10 mouse cellular contexts compared by ENCODE assay signal in genomic region chr1:131155456-131155855, GRCm38 (mm10). TPM values are rescaled to one million over a fixed set of nuclear protein-coding genes. Genes with fewer than 3 reads are reported as not detected.
DNase-seq lines count a peak whose midpoint lies in the region; ATAC-seq and TF ChIP-seq lines count a peak whose summit lies in the region.
"Had no signal": no experiment of that assay in that cellular context is flagged by ENCODE, and none has a peak within 500 bp of the region (broad histone marks: within the 10 kb centered on the region; RNA-seq: fewer than 3 reads in every experiment).

No protein-coding gene starts in this region.

- TF ChIP-seq EP300 in heart, adult 2 months (IDR thresholded peaks at IDR 0.05; ENCODE audit: insufficient read depth, low read depth, low read length): 0 out of 2 replicates have a peak, but pooled peaks have one; percentile 24

- peaks cover 2% of the 10 kb centered on the region; the same call in 1 of the 2 replicates for H3K4me1 ChIP-seq in heart, adult 2 months (ENCODE audit: control insufficient read depth, insufficient read depth, low read length)
- H3K4me1 ChIP-seq in heart, embryonic 11.5 days (ENCODE audit: control insufficient read depth, insufficient read depth, low read length): peaks cover 6% of the 10 kb centered on the region
- peaks cover 6% of the 10 kb centered on the region; the same call in 1 of the 2 replicates for H3K4me1 ChIP-seq in limb, embryonic 11.5 days (ENCODE audit: control insufficient read depth, insufficient read depth, low read length)
- peaks cover 5% of the 10 kb centered on the region; the same call in 1 of the 2 replicates for H3K4me1 ChIP-seq in spleen, adult 2 months (ENCODE audit: control insufficient read depth, insufficient read depth, insufficient read length)

- no peaks in the 10 kb centered on the region for H3K79me2 ChIP-seq in heart, adult 2 months (replicated peaks; ENCODE audit: control insufficient read depth, insufficient read depth, low read length)

- ATAC-seq in heart, embryonic 11.5 days (replicated peaks; ENCODE audit: insufficient number of reproducible peaks, low FRiP score, low TSS enrichment): no peak
- ATAC-seq in limb, embryonic 11.5 days (ENCODE audit: insufficient number of reproducible peaks, low FRiP score, low TSS enrichment, low read depth): no peak

- TF ChIP-seq POLR2A in heart, adult 2 months (IDR thresholded peaks at IDR 0.05; ENCODE audit: insufficient read depth, low read depth, low read length): no peak
- TF ChIP-seq POLR2A in spleen, adult 2 months (IDR thresholded peaks at IDR 0.05; ENCODE audit: low read depth, low read length): no peak

- DNase-seq in heart, adult 2 months: peak in 1 of 2 experiments; percentile 35
- peak; percentile 26 for DNase-seq in ovary, postnatal 36 days (ENCODE audit: low spot score)
- DNase-seq in ovary, adult 18-20 months (ENCODE audit: low spot score): no peak
- peak; percentile 50 for DNase-seq in c-Kit-positive CD71-positive TER-119-negative erythroid progenitor cells, embryonic 14.5 days (ENCODE audit: low read depth)
- DNase-seq in limb, embryonic 11.5 days (ENCODE audit: low spot score): peak; percentile 59
- DNase-seq in spleen, adult 2 months (ENCODE audit: low read depth in 1 of 2, low spot score in 2 of 2): peak in 1 of 2 experiments; percentile 52
- DNase-seq in urinary bladder, postnatal 4 days (ENCODE audit: low spot score in 2 of 2): no peak

- H3K27me3 ChIP-seq in heart, adult 2 months (ENCODE audit: control insufficient read depth, insufficient read depth, low read length): no peaks in the 10 kb centered on the region
- H3K27me3 ChIP-seq in heart, embryonic 11.5 days (ENCODE audit: control insufficient read depth, insufficient read depth, low read length): no peaks in the 10 kb centered on the region
- no peaks in the 10 kb centered on the region for H3K27me3 ChIP-seq in limb, embryonic 11.5 days (ENCODE audit: control insufficient read depth, insufficient read depth, low read length)
- no peaks in the 10 kb centered on the region for H3K27me3 ChIP-seq in spleen, adult 2 months (ENCODE audit: control insufficient read depth, insufficient read depth, low read length)
- H3K27me3 ChIP-seq: embryonic facial prominence, embryonic 12.5 days; lung, embryonic 15.5 days had no signal

- intact Hi-C loops in heart, adult 2 months (cut with DNase I): loop anchor here (1.0 to 10.0 kb wide), 2 partner anchors 39 to 281 kb away; no protein-coding TSS in a partner anchor

- TF ChIP-seq CTCF in heart, adult 2 months (IDR thresholded peaks at IDR 0.05): peak; percentile 88
- TF ChIP-seq CTCF in spleen, adult 2 months (IDR thresholded peaks at IDR 0.05; ENCODE audit: extremely low read depth, insufficient read depth, insufficient read length, insufficient replicate concordance): peak; percentile 71; the same call in 1 of the 2 replicates

- no peak overlapping the region for H3K4me2 ChIP-seq in heart, embryonic 11.5 days
- no peak overlapping the region for H3K4me2 ChIP-seq in limb, embryonic 11.5 days (ENCODE audit: low read depth, severe bottlenecking)
- H3K4me2 ChIP-seq: embryonic facial prominence, embryonic 12.5 days; lung, embryonic 15.5 days had no signal

- no peaks in the 10 kb centered on the region for H3K9me3 ChIP-seq in heart, embryonic 11.5 days (replicated peaks; ENCODE audit: control insufficient read depth, low read length)
- no peaks in the 10 kb centered on the region for H3K9me3 ChIP-seq in limb, embryonic 11.5 days (ENCODE audit: control insufficient read depth, low read length)
- H3K9me3 ChIP-seq: embryonic facial prominence, embryonic 12.5 days; lung, embryonic 15.5 days had no signal

- H3K9ac ChIP-seq in heart, adult 2 months (ENCODE audit: low read depth, low read length): no peak overlapping the region
- no peak overlapping the region for H3K9ac ChIP-seq in heart, embryonic 11.5 days (ENCODE audit: low read depth, low read length)
- no peak overlapping the region for H3K9ac ChIP-seq in limb, embryonic 11.5 days (ENCODE audit: low read length)
- H3K9ac ChIP-seq: embryonic facial prominence, embryonic 12.5 days; lung, embryonic 15.5 days had no signal

- no peak overlapping the region for H3K27ac ChIP-seq in heart, adult 2 months
- no peak overlapping the region for H3K27ac ChIP-seq in heart, embryonic 11.5 days (ENCODE audit: low read depth, low read length)
- no peak overlapping the region for H3K27ac ChIP-seq in limb, embryonic 11.5 days (replicated peaks; ENCODE audit: low read depth, low read length)
- no peak overlapping the region for H3K27ac ChIP-seq in spleen, adult 2 months (ENCODE audit: insufficient read depth, low read length)
- H3K27ac ChIP-seq: embryonic facial prominence, embryonic 12.5 days; lung, embryonic 15.5 days had no signal

- WGBS in heart, adult 2 months: 68% methylated on average over 2 of the region's 2 CpGs
- WGBS in heart, embryonic 11.5 days (ENCODE audit: insufficient replicate concordance): 58% methylated on average over 2 of the region's 2 CpGs
- 55% methylated on average over 2 of the region's 2 CpGs for WGBS in limb, embryonic 11.5 days
- 51% methylated on average over 2 of the region's 2 CpGs for WGBS in spleen, adult 2 months

- H3K4me3 ChIP-seq in heart, adult 2 months: no peak overlapping the region
- H3K4me3 ChIP-seq in heart, embryonic 11.5 days (ENCODE audit: low read depth, low read length): no peak overlapping the region
- H3K4me3 ChIP-seq in limb, embryonic 11.5 days (ENCODE audit: low read depth, low read length): no peak overlapping the region
- H3K4me3 ChIP-seq in spleen, adult 2 months (ENCODE audit: extremely low read depth, insufficient read depth, insufficient read length): no peak overlapping the region
- H3K4me3 ChIP-seq: embryonic facial prominence, embryonic 12.5 days; lung, embryonic 15.5 days had no signal

- peaks cover 3% of the 10 kb centered on the region for H3K36me3 ChIP-seq in heart, adult 2 months (ENCODE audit: control insufficient read depth, insufficient read depth, low read length)
- H3K36me3 ChIP-seq in heart, embryonic 11.5 days (ENCODE audit: control insufficient read depth, insufficient read depth, low read length): peaks cover 5% of the 10 kb centered on the region; the same call in 1 of the 2 replicates
- H3K36me3 ChIP-seq in limb, embryonic 11.5 days (ENCODE audit: control insufficient read depth, insufficient read depth, low read length): no peaks in the 10 kb centered on the region
- H3K36me3 ChIP-seq in spleen, adult 2 months (ENCODE audit: control insufficient read depth, insufficient read depth, low read length): peaks cover 6% of the 10 kb centered on the region

RNA-seq across cellular contexts. Expression of gene Eif2d, which starts 2.5 kb away (rescaled TPM):
- total RNA-seq in heart, adult 2 months (2021): 10 to 100 TPM; 34.7 to 37.1 TPM
- polyA plus RNA-seq in heart, adult 2 months (2012; rRNA removed): 25.8 and 35.3 TPM in 2 replicates
- polyA plus RNA-seq in heart, embryonic 11.5 days (2014; fragmentation: Nextera tagmentation; extraction: Ambion mirVana): 50.7 and 51.5 TPM in 2 replicates
- polyA plus RNA-seq in limb, embryonic 11.5 days (2014; fragmentation: Nextera tagmentation; extraction: Ambion mirVana): 70.3 and 72.3 TPM in 2 replicates
- 17.4 and 19.6 TPM in 2 replicates for polyA plus RNA-seq in spleen, adult 2 months (2012; rRNA removed)

RNA-seq across cellular contexts. Expression of gene Dyrk3, which starts 17.3 kb away (rescaled TPM):
- total RNA-seq in heart, adult 2 months (2021): under 1 TPM; 0.48 to 0.70 TPM
- 0.16 and 0.32 TPM in 2 replicates for polyA plus RNA-seq in heart, adult 2 months (2012; rRNA removed)
- 3.7 and 4.0 TPM in 2 replicates for polyA plus RNA-seq in heart, embryonic 11.5 days (2014; fragmentation: Nextera tagmentation; extraction: Ambion mirVana)
- 4.2 and 5.7 TPM in 2 replicates for polyA plus RNA-seq in limb, embryonic 11.5 days (2014; fragmentation: Nextera tagmentation; extraction: Ambion mirVana)
- 3.6 and 4.6 TPM in 2 replicates for polyA plus RNA-seq in spleen, adult 2 months (2012; rRNA removed)

RNA-seq across cellular contexts. Expression of gene Mapkapk2, which starts 57.8 kb away (rescaled TPM):
- 100 to 1,000 TPM; 283 to 363 TPM for total RNA-seq in heart, adult 2 months (2021)
- polyA plus RNA-seq in heart, adult 2 months (2012; rRNA removed): 196 and 305 TPM in 2 replicates
- polyA plus RNA-seq in heart, embryonic 11.5 days (2014; fragmentation: Nextera tagmentation; extraction: Ambion mirVana): 51.4 and 57.6 TPM in 2 replicates
- 43.5 and 47.6 TPM in 2 replicates for polyA plus RNA-seq in limb, embryonic 11.5 days (2014; fragmentation: Nextera tagmentation; extraction: Ambion mirVana)
- polyA plus RNA-seq in spleen, adult 2 months (2012; rRNA removed): 55.3 and 72.5 TPM in 2 replicates

Comparison
In these comparisons a context has a peak if more than half of its experiments do, and no peak if none do; other contexts are left out.
1. DNase-seq: peak in ovary, postnatal 36 days (single experiment), c-Kit-positive CD71-positive TER-119-negative erythroid progenitor cells, embryonic 14.5 days (single experiment) and limb, embryonic 11.5 days (single experiment); none in ovary, adult 18-20 months (single experiment) and urinary bladder, postnatal 4 days (0 of 2).